Mouse (Mus musculus) monocyte, adult 2 months (primary cell): ENCODE measurements at regions not wholly inside any gene's neighbourhood (a gene's known extent, or its start where the extent isn't known, plus 50 kb on each side); places are given as distances from the start of the nearest gene placed in this dataset.

Source experiments
- DNase-seq, 2 experiments: peaks; one replicate each; pipeline ENCODE4 v3.0.0; 2022; ENCODE audit warnings: low spot score in 2 of 2, low read depth in 1 of 2

DNA sequence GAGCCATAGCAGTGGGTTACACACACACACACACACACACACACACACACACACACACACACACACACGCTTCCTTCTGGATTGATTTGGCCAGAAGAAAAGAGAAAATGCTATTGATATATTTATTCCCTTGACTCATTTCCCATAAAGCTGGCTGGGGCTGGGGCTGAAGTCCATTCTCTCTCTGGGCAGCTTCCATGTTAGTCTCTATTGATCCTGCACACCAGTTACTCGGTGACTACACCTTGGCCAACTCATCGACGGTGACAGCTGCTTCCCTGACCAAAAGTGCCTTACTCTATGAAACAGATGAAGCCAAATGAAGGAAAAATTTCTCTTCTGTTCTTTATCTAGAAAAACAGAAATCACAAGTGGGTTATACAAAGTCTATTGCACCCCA is 82.1 kb downstream of the Snx18 start:
- DNase-seq: no peak

DNA sequence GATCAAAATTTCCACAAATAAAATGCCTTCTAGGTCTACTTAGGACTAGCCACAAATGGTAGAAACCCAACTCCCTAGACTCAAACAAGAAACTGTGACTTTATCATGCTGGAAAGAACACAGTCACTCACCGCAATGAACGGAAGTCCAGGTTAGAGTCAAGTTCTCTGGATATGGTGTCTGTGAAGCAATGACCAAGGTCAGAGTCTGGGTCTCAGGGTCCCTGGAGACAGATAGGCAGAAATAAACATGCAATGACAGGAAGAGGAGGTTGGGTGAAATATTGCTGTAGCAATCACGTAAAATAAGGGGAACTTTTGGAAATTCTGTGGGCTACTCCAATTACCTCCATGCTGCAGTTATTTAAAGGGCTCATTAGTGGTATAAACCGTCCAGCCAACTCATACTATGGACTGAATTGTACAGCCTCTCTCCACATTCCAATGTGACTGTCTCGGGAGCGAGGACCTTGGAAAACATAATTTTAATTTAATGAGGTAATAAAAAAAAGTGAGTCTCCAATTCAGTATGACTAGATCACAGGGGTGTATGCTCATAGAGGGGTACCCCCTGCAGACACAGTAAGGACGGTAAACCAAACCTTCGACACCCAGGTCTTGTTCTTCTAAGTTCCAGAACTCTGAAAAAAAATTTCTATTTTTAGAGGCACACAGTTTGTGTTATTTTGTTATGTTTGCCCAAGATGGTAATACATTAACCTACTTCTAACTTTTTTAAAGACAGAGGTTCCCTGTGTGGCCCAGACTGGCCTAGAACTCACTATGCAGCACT is 83.5 kb downstream of the Snx18 start:
- DNase-seq: no peak

DNA sequence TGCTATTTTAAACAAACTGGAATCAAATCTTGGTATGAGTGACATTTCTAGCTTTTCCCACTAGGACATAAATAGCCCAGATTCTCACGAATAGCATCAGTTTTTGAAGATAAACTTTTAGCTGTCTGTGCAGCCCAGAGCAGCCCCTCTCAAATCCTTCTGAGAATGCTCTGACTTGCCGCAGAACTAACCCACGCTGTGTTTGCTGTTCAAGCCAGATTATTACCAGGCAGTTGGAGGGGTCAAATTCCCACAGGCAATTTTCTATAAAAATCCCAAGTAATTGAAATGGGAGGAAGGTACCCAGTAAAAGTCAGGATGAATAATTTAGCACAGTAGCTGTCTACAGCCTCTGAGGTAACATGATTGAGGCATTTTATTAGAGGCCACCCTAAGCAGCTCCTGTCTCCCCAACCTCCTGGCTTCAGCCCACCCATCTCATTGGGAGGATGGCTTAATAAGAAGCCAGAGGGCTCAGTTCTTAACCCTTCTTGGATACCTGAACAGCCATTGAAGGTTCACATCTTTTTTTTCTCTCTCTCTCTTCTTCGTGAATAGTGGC is 84.4 kb downstream of the Snx18 start:
- DNase-seq: no peak

DNA sequence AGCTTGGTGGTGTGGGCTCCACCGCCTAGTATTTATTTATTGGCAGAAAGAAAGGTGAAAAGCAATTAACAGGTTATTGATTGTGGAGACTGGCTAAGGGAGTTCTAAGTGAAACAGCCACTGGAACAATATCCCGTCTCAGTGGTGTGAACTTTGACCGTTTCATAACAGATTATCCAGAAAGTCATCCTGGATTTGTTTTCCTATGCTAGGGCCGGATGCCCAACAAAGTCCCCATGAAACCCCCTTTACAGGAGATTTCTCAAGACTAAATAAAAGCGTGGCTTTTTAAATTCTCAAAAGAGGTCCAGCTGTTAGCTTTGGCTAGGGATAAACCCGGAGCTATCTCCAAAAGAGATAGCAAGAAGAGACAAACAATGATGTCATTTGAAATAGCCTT is 91.4 kb downstream of the Snx18 start:
- DNase-seq: no peak

DNA sequence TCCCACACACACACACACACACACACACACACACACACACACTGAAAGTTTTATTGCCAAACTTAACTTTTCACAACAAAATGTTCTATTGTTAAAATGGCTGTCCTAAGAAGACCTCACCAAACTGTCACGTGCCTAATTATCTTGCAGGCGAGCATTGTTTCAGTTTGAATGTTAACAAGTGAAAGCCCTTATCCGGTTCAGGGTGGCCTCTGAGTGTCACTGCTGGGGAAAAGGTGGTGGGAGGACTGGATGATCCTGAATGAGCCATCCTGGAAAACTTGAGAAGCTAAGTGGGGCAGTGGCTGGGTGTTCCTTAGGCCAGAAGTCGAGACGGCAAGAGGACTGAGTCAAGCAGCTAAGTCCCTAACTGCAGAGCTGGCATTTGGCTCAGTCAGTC is 94.9 kb downstream of the Snx18 start:
- DNase-seq: no peak

DNA sequence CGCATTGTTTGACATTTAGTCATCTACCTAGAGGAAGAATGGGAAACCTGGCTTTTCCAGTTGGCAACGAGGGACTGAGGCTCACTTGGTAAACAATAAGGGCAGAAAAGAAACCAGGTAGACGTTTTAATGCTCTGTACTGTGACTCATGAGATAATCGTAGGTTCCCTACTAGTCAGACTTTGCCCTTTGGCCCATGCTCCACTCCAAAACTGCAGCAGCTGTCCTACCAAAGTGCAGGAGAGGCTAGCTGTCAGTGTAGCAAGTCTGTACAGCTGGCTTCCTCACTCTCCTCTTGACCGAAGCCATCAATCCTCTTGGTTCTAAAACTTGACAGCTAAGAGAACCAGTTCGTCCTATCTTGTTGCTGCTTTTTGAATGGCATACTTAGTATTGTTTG is 100.2 kb downstream of the Snx18 start:
- DNase-seq: no peak

DNA sequence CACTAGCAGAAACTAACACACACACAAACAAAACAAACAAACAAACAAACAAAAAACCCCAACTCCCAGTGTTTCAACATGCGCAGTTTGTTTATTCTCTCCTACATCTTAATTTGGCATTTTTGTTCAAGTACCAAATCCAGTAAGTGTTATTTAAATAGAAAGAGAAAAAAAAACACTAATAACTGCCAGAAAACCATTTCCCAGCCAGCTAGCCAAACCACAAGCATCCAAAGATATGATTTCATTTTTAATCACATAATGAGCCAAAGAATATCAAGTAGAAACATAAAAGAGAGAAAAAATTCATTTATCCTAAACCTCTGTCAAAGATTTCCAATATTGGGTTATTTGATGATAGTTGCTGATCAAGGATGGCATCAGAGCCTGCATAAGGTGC is 102.3 kb downstream of the Snx18 start:
- DNase-seq: no peak

DNA sequence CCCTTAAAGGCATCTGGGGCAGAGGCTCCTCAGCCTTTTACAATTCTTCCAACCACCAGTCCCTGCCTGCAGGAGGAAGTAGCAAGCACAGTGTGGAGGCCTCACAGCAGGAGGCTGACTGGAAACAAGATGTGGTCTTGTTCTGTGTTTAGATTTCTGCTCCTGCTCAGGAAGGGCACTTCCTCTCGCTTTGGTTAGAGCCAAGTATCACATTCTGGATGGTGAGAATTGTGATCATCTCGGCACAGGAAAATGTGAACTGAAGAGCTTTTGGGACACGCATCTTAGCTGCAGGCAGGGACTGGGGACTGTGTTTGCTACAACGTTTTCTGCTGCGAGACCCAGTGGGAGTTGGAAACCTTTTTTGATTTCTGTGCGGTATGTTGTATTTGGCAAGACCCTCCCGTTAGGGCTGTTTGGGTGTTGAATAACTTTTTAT is 103.2 kb downstream of the Snx18 start:
- peak in 1 of 2 experiments; percentile 12 for DNase-seq

DNA sequence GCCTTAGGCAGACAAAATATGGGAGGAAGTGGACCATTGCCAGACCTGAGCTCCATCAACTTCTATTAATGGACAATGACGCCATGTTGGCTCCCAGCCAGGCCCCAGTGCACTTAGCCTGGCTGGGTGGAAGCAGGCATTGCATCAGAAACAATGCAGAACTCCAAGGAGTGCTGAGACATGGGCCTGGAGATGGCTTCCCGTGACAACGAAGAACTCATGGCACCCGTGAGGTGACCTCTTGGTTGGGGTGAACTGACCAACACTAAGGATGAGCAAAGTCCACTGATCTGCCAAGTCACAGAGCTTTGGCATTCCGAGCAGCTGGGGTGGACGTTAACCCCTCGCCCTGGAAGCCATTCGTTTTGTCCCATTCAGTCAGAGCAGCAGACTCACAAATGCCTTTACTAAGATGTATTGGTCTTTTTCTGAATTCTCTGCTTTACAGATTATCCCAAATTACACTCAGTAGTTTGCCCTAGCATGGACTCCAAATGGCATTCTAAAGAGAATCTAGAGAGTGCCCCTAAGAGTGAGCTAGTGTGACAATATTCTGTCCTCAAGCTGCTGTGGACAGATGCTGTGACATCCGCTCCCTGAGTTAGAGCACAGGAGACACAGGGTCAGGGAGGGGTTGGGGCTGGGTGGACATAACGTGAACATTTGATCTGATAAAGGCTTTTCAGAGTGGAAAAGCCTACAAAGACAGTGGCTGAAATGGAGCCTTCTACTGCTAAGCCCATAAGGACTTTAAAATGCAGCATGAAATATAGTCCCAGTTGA is 108.8 kb downstream of the Snx18 start:
- peak in 1 of 2 experiments; percentile 21 for DNase-seq

DNA sequence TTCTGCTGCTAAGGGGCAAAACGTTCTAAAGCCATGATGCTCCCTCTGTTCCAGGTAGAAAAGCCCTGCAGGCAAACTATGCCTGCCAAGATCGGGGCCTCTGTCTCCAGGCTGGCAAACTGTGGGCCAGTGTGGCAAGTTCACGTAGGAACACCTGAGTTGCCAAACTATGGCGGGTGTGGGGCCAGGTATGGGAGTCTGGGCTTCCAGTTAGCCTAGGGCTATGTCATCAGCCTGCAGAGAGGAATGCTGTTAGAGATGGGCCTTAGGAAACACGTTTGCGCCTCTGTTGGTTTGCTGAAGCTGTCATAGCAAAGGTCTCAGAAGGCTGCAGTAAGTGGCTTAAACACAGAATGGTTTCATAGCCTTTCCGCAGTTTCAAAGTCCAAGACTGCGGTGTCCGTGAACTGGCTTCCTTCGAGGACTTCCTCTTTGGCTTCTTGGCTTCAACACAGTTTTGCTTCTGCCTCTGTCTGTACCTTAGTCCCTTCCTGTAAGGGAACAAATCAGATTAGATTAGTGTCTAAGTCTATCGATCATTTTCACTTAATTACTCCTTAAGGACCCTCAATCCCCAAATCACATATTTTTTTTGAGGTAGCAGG is 110.1 kb downstream of the Snx18 start:
- DNase-seq: peak in 1 of 2 experiments; percentile 16

DNA sequence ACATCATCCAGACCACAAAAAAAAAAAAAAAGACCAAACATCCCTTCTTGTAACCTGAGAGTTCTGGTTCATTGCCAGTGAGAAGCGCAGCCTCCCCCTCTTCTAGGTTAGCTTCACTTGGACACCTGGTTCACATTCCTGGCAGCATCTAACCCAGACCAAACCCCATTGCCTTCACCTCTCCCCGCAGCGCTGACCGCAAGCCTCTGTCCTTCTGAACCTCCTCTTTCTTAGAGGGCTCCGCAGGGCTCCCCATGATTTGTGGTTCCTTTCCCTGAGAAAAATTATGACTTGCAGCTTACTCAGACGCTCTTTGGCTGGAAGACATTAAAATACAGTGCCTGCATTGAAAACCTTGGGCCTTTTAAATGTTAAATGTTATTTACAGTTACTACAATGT is 115.8 kb downstream of the Snx18 start:
- DNase-seq: no peak

DNA sequence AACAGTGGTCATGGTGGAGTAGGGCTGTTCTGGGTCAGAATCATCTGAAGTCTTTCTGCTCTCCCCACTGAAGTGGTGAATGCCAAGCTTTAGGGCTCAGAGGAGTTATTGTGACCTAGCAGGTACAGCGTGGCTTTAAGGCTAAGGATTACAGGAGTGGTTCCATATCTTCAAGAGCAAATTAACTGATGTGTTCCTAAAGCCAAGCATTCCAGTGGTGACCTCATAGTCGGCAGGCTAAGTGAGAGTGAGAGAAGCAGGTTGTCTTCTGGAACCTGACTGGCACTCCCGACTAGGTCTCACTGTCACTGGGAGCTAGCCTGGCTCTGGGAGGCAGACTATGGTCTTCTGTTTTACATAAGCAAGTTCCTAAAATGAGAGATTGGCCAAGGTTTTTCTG is 116.3 kb downstream of the Snx18 start:
- DNase-seq: no peak

DNA sequence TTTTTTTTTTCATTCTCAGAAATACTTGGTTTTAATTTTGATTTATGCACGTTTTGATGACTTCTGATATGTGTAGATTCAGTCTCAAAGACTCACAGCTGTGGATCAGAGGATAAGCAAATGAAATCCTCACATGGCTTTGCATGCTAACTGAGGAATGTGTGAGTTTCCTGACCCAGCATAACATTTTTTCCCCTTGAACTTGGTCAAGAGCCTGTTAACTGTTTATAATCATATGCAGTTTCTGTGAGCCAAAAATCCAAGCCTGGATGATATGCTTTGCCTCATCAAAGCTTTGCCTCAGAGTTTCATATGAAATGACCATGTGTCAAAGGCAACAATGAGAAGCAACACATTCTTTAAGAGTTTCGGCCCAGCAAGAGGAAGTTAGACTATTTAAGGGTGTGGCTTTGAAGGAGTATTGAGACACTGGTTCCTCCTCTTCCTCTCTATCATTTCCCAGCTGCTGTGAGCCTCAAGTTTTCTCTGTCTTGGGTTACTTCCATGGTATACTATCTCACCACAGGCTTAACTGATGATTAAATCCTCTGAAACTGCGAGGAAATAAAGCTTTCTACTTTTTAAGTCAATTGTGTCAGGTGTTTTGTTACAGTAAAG is 117.9 kb downstream of the Snx18 start:
- DNase-seq: peak in 1 of 2 experiments; percentile 3

DNA sequence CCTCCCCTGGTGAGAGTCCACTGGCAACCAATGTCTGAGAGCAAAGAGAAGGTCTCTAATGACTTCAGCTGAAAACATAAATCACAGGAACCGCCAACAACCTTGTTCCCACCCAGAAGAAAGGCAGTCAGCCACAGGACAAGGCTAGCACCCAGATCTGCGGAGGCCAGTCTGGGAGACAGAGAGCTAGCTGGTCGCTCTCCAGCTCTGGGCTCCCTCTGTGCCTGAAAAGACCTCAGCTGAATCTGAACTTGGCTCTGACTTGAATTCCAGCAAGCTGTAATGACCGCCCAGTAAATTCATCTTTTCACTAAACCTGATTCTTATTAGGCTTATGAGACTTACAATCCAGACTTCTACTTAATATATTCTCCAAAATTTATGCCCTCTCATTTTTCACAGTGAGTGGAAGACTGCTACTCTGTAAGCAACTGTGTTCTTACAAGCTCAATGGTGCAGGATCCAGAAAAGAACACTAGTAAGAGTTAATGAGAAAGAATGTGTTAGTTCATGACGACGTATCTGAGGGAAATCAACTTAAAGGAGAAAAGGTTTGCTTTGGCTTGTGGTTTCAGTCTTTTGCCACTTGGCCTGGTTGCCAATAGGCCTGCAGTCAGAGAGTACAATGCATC is 119.2 kb downstream of the Snx18 start:
- DNase-seq: no peak

DNA sequence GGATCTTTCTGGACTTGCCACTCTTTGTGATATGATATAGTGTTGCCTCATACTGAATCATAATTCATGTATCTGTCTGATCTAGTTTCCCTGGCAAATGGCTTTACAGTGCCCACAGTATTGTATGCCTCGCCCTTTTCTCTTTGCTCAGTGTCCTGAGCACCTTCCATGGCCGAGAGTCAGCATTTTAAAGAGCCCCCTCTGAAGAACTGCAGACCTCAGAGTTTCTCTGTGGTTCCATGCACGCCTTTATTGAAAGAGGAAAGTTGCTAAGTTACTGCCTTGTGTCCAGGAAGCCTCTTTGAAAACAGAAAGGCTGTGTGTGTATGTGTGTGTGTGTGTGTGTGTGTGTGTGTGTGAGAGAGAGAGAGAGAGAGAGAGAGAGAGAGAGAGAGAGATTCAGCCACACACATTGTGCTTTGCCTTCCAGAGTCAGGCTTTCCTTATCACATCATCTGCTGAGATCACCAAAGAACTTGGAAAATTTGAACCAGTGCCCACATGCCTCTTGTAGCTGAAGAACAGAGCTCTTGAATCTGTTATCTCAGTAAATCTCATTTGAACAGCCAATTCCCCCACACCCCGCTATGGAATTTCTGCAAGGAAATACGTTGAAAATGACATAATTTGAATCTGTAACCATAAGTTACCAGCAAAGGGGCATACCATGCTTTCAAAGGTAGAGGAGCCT is 122.6 kb downstream of the Snx18 start:
- DNase-seq: no peak

DNA sequence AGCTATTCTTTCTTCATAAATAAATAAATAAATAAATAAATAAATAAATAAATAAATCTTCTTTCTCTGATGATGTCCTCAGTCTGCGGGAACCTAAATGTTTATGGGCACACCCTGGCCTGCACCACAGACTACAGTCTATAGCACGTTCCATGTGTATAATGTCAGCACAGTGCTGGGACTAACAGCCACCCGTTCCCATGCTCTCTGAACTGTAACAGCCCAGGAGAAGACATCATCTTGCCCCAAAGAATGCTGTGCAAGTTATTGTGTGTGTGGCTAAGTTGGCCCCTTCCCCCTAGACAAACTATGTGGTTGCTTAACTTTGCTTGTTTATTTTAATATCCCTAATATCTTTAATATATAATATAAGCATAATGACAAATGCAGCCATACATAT is 123.2 kb downstream of the Snx18 start:
- no peak for DNase-seq

DNA sequence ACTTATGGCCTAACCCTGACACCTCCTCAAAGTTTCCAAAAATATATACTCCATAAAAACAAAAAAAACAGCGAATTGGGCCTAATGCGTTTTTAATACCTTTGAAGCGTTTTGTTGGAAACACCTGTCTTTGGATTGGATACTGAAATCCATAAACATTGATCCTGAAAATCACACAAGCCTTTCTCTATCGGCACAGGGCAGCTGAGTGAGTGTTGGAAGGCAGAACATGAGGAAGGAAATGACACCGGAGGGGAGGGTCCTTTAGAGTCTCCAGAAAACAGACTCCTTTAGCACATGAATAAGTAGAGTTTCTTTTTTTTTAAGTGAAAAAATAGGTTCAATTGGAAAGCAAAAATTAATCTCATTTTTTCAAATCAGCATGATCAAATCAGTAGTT is 123.7 kb downstream of the Snx18 start:
- DNase-seq: no peak

DNA sequence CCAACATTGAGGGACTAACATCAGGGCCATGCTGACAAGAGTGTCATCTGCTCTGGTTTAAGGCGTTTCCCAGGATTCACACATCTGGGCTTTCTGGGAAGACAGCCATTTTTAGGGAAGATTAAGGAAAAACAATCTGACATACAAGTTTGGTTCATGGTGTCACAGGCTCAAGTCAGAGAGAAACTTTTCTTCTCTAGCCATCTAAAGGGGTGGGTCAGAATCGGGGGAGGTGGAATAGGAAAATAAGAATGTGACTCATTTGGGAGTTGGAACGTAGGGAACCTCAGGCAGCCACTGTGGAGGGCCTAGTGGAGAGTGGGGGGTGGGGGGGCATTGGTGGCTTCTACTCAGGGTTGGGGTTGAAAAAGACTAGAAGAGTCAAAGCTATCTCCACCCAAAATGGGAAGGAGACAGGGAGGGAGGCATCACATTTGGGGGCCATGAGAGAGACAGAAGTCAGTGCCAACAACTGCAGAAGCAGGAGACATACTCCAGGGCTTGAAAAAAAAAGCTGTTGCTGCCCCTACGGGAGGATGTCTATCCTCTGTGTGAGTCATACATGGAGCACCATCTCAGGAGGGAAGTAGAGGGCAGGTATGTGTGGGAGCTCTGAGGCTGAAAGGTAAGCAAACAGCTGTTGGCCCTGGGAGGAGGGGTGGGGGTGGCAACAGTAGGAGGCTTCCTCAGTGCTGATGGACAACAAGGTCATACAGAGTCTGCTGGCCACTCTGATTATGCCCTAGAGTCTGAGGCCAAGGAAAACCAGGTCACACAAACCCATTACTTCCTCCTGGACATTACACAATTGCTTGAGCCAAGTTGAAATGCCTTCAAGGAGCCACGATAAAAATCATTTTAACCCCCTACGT is 128.2 kb downstream of the Snx18 start:
- no peak for DNase-seq

DNA sequence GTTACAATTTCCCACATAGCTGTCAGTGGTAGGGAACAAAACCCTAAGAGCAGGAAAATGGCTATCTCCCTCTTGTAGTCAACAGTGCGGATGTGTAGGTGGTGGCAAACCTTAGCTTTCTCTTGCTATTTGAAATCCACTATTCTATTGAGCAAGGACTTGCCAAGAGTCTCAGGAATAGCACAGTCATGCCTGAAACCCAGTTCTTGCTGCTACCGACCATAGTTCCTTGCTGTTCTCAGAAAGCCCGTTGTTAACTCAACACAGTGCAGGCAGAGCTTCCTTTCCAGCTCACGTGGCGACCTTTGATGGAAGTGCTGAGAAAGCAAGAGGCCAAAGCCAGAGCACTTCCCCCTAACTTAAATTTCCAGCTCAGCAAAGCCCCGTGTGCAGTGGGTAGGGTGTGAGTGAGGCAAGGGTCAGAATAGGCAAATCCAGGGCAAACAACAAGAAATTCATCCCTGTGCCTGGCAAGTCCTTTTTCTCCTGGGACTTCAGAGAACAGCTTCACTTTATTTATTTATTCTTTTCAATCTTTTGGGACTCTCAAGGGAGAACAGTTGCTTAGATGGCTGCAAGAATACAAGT is 131.9 kb downstream of the Snx18 start:
- peak in 1 of 2 experiments; percentile 26 for DNase-seq
